Mouse (Mus musculus): ENCODE results near the gene Gramd1c.

The Gramd1c gene

DNA sequence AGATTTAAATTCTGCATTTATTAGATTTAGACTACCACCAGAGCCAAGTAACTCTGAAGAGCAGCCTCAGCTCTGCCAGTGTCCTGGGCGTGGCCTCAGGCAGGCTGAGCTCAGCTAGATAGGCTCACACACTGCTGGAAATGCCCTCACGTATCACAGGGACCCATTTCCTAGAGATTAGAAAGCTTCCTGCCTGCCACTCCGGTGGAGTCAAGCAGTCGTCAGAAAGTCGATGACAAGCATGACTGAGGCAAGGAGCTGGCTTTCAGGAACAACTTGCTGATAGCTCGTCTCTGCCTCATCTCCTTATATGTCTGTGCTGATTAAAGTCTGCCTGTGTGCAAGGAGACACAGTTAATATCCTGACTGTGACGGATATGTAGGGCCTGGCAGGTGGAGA, 44.8 kb downstream of the Gramd1c start:
- no peak for DNase-seq

DNA sequence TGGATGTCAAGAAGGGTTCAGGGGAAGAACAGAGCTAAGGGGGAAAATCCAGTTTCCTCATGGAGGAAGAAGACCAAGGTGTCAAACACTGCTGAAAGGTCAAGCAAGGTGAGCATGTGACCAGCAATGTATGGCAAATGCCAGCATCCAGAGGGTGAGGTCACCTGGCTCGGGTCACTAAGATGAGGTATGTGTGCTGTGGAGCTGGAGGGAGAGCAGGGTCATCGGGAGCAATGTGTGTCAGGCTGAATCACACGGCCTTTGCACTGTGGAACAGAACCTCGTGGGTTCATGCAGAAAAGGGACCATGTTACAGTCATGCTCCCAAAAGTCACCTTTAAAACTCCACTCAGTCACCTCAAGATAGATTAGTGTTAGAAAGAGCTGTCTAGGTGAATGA, 45.4 kb downstream of the Gramd1c start:
- DNase-seq: no peak

DNA sequence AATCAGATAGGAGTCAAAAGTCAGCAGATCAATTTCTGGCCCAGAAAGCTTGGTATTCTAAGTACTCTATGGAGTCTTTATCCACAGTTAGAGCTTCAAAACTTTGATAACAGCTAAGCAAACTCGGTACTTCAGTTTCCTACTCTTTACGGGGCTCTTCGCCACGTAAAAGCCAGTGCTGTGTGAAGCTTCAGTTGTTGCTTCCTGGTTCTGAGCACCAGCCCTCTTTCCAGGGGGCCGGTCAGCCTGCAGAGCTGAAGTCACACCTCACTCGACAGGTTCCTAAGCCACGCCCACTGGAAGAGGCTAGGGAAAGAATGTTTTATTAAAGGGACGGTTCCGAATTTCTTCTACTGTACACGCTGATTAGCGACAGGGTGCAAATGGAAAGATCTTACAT, 47.0 kb downstream of the Gramd1c start:
- peak; percentile 81 for DNase-seq

DNA sequence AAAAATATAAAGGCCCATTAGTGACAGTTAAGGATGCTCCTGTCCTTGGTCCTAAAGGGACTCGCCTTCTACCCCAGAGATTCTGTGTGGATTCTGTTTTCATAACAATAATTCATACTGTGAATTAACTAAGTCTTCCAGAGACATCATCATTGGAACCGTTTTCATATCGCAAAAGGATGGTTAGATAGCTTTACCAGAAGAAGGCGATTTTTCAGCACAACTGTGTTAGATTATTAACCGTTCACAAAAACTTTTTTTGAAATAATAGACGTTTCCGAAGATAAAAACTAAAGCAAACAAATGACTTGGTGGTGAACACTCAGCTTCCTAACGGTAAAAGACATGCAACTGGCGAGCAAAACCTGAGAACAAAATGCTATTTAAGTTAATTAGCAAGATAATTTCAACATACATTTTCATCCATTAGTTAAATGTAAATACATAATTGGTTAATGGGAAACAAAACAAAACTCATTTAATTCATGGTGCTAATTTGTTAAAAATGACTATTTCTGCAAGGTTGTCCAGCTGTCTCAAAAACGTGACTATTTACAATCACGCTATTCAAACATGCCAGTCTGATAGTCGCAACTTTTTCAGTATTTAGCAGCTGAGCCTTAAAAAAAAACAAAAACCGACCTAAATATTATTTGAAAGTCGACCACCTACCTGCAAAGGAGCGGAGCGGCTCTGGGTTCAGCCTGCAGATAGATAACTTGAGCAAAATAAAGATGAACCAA, 47.6 kb downstream of the Gramd1c start:
- no peak for DNase-seq

DNA sequence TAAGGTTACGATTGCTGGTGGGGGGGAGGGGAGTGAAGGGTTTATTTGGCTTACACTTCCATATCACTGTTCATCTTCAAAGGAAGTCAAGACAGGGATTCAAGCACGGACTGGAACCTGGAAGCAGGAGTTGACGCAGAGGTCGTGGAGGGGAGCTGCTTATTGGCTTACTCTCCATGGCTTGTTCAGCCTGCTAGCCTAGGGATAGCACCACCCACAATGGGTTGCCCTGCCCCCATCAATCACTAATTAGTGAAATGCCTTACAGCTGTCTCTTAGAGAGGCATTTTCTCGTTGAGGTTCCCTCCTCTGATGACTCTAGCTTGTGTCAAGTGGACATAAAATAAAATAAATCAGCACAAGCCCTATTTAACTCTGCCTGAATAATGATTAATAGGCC, 52.1 kb downstream of the Gramd1c start:
- DNase-seq: no peak

DNA sequence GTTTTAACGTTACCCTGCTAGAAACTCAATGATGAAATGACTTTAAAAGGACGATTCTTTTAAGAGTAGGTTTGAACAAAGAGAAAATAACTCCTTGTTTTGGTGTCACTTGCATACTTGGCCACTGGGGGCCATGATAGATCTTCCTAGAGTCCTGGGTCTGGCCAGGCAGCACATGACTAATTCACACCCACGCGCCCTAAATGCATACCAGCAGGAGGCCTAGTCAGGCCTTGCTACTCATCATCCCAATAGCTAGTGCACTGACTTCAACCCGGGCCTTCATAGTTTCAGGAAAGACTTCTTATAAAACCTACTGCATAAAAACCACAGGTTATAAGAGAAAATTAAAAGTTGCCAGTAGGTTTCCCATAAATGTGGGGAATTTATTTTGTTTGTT, 61.1 kb downstream of the Gramd1c start:
- peak; percentile 19 for DNase-seq

DNA sequence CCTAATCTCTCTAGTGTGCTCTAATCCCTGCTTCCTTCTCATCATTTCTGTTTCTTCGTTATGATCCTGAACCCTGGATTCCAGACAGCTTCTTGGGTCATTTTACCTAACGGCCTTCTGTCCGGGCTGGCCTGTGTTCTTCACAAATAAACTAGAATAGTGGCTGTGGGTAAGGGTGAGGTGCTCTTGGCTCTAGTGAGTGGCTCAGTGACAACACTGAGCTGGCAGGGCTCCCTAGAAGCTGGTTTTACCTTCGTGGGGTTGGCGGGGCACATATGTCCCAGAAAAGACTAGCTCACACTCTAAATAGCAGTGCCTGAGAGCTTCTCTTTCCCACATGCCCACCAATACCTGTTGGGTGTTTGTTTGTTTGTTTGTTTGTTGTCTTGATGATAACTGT, 63.6 kb downstream of the Gramd1c start:
- no peak for DNase-seq

DNA sequence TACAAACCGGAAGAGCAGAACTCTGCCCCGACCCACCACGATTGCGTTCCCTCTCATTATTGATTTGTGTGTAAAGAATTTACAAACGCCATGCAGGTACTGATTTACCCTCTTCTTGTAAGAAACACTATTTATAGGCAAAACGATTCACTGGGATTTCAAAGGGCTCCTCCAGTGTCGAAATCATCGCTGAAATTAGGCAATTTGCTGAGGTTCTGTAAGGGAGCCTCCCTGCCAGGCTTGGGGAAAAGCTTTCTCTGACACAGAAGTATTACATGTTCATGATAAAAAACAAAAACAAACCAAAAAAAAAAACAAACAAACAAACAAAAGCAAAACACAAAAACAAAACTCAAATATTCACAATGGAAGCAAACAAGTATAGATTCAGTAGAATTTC, 64.0 kb downstream of the Gramd1c start:
- DNase-seq: no peak

DNA sequence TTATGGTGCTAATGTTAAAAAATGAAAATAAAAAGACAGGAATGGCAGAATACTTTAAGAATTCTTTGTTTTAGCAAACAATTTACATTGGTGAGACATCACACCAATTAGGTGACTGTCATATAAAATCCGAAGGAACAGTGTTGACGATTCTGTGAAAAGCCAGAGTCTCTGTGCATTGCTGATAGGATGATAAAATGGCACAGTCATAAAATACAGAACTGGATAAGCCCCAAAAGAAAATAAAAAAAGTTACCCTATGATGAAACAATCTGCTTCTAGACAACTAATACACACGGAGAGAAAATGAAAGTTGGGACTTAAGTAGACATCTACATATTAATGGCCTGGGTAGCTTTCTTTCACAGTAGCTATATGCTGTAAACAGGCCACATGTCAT, 68.5 kb downstream of the Gramd1c start:
- DNase-seq: no peak

DNA sequence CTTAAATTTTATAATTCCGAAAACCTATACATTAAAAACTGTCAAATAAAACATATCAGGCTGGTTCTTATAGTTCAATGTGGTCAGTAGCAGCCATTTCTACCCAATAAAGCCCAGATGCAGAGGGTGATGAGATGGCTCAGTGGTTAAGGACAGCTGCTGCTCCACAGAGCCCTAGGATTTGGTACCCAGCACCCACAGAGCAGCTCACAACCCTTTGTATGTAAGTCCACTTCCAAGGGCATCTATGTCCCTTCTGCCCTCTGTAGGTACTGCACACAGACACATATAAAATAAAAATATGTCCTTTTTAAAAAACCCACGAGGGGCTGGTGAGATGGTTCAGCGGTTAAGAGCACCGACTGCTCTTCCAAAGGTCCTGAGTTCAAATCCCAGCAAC, 76.8 kb downstream of the Gramd1c start:
- DNase-seq: no peak

DNA sequence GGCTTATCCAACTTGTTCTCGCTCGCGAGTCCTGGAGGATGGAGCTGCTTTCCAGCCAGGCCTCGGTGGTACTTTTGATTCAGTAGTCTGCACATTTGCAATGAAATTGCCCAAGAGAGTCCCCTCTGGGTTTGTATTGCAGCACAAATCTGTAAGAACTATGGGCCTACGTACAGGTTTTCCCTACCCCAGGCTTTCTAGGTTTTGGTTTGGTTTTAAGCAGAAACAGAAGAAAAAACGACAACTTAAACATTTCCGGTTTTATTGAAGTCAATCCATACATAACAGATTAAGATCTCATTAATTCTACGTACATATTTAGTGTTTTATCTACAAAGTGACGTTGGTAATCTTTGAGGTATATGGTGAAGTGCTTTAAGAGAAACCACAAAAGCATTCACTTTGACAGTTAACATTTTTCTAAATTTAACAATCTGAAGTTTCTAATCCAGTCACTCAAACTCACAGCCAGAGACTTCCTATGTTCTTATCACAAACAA, 83.0 kb downstream of the Gramd1c start:
- no peak for DNase-seq

DNA sequence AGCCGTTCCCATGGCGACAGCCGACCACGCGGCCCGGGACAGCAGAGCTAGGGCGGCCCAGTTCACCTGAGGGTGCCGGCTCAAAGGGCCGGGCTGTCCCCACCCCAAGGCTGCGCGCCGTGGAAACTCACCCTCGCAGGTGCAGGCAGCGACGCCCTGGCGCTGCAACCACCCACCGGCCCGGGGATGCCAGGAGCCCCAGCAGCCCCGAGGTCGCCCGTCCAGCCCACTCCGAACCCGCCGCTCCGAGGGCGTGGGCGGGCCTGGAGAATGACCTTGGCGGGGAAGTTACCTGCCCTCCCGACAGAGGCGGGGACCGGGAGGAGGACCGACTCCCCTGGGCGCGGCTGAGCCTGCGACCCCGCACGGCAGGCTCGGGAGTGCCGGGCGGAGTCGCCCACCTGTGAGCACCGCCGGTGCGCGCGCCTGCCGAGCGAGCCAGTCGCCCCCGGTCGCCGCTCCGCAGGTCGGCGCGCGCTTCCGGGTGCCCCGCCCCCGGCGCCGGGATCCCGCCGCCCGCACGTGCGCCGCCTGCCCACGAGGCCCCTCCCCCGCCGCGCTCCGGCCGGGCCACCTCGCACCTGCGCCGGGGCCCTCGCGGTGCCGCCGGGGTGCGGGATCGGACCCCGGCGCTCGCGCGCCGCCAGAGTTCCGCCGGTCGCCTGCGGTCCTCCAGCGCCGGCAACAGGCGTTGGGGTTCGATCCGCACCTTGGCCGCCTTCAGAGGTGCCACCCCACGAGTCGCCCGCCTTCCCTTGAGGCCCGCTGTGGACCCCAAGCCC, 83.6 kb downstream of the Gramd1c start, which contains the start of gene Zdhhc23:
TSS of gene Zdhhc23 (minus strand) at position 464 of the 782 bp plus-strand sequence.
- peak; percentile 71 for DNase-seq

DNA sequence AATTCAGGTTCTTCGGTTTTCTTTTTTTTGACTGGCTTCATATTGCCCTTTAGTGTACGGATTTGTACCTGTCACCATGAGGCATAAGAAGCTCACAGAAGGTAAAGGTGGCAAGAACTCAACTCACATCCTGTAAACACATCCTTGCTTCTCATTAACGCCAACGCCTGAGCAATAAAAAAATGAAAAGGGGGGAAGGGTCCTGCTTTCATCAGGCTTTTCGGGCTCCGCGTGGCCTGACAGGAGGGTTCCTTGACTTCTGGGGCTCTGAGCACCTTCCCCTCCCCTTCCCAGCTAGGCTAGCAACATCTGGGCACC, 84.2 kb downstream of the Gramd1c start:
- DNase-seq: no peak

DNA sequence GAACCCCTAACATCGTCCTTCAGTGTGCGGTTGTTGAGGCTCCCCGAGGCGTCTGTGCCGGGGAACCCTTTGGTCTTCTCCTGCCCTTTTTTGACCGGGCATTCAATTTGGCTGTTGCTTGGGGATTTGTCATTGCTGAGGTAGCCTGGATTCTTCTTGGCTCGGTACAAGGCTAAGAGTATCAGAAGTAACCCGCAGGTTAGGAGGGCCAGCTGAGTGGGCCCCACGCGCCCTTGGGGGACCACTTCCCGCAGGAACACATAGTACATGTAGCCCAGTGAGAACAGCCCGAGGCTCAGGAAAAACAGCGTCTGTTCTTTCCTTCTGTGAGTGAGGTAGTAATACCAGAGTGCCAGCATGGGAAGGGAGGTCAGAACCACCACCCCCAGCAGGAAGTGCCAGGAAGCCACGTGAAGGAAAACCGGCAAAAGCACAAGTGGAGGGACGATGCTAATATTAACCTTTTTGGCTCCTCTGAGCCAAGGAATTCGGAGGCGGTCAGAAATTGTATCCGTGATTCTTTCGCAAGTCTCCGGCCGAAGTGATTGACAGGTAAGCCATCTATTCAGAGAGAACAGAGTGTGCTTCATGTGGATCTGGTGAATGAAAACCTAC, 89.4 kb downstream of the Gramd1c start:
- DNase-seq: no peak

DNA sequence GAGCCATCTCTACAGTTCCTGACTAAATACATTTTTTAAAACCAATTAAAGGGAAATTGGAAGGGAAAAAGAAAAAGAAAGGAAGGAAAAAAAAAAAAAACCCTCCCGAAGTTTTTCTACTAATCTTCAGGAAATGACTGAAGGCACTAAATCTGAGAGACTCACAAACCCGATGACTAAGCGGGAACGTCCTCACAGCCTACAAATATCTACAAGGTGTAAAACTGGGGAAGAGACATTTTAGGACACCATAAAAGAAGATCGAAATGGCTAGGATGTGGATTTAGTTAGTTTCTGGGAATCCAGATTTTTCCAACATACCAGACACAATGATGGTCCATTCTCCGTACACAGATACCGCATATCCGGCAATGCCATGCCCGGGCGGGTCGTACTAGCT, 90.0 kb downstream of the Gramd1c start:
- DNase-seq: no peak

DNA sequence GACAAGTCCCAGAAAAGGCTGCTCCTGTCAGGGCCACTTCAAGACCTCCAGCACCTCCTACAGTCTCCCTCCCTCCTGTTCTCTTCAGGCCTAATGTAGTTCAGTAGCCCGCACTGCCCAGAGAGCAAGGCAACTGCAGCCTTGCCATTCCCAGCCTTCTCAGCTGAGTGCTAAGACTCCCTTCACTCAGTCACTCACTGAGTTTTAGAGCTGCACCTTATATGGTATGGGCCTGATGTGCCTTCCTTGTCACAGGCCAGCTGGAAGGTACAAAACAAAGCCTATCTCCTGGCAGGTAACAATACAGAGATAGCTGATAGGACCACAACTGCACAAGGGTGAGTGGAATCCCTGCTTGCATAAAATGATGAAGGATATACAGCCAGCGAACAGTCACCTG, 90.8 kb downstream of the Gramd1c start:
- no peak for DNase-seq

DNA sequence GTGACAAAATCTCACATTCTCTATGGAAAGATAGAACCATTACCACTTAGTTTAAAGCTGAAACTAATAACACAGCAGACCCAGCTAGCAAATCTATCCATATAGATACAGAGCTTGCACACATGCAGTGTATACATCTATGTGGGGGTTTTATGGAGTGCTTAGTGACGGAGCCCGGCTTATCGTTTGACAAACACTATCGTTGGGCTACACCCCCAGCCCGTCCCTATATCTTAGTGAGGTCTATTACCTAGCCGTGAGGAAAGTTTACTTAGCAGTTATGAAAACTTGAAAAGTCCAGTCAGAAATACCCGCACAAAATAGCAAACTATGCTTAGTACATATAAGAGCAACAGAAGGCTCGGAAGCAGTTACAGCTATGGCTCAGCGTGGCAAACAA, 91.4 kb downstream of the Gramd1c start:
- no peak for DNase-seq

DNA sequence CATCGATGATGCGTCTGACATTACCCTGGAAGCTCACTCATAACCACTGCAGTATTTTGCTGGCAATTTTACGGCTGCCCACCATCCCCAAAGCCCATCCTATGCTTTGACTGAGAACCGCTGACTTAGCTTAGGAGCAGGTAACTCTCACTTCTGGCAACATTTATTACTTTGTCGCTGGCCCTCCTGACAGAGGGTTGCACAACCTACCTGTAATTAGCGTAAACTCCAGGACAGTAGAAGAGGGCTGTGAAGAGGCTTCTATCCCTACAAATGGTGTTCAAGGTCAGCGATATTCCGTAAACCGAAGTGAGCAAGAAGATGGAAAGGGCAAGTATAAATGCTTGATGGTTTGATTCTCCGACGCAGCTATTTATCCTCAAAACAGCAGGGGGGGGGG, 92.0 kb downstream of the Gramd1c start:
- DNase-seq: no peak

DNA sequence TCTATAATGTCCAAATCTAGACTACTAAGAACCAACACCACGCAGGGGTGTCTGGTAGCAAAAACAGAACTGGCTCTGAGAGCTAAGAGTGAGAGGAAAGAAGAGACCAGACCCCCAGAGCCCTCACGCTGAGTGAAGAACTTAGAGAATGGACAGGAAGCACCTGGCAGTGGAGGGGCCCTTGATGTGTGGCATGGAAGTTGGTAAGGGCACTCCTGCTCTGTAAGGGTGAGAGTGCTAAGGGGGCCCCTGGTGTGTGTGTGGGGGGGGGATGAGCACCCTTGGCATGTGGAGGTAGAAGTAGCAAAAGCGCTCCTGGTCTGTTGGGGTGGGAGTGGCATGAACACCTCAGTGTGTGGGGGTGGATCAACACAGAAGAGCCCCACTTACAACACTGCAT, 92.7 kb downstream of the Gramd1c start:
- no peak for DNase-seq

DNA sequence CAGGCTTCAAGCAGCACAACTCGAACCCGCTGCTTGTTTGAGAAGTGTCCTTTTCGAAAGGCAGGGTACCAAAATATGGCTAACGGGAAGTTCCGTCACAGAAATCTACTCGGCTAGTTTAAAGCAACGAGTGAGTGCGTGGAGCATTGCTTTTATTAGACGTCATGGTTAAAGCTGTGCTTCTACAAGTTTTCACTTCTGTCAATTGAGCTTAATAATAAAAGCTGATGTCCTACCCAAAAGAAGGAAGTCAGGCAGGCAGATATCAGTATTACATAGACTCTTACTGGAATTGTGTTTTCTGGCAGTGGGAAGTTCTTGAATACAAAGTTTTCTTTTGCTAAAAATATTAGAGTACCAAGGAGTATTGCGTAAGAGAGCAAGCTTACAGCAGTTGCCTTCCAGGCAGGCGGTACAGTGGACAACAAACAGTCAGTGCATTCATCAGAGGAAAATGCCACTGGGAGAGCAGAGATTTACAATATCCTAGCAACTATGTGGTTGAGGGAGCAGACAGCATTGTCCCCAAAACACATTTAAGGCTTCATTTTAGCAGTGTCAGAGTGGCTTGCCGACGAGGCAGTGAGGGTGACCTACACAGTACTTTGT, 97.3 kb downstream of the Gramd1c start:
- no peak for DNase-seq

DNA sequence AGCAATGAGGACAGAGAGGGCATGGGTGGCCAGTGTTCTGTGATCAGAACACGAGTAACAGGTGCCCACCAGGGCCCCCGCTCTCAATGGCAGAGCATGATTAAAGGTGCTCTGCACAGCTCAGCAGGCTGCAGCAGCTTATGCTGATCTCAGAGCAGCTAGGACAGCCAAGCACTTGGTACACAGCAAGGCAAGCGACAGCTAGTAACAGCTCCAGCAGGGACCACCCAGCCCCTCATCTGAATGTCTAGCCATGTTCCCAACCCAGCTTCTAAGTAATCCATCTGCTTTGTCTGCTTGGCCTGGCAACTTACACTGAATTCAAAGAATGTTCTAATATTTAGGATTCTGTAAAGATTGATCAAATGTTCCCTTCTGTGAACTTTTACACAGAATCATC, 99.4 kb downstream of the Gramd1c start:
- no peak for DNase-seq

DNA sequence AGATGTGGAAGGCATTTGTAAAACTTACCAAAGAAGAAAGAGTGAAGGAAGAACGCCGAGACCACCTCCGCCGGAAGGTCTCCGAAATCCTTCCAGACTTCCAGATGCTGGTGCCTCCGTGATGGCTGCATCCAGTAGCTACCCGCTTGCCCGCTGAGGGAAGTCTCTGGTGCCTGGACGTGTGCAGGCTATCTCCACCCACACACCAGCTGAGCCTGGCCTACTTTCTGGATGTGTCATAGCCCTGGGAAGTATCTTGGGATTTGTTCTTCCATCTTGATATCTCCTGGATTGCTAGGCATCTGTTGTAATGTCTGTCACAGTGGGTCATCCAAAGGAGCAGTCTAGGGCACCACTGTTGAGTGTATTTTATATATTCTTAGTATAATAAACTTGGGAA, 99.9 kb downstream of the Gramd1c start:
- DNase-seq: no peak

DNA sequence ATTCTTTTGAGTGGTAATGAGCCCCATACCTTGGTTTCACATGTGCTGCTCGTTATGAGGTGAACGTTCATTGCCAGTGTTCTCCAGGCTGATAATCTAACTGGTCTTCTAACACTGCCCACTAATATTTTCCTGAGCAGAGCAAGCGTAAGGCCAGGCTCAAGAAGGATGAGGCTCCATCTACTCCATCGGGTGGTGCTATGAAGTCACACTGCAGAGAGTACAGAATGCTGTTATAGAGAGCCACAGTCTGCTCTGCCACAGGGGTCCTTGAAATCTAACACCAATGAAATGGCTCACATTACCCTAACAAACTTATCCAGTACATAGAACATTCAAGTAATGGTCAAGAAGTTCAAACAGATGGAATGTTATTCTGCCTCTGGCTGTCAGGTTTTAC, 105.1 kb downstream of the Gramd1c start:
- no peak for DNase-seq

DNA sequence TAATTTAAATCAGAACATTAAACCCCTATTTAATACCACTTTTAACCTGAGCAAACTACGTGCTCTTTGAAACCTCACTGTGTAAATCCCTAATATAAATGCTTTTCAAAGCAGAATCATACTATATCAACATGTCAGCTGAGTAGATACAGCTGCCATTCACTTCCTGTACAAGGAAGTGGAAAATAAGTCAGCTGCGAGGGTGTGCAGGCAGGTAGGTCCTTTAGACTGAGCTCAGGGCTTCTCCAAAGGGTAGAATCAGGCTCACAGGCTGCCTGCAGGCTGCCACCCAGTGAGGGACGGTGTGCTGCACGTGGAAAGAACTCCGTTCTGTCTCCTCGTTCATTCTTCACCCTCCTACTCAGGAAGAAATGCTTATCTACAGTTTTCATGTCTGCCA, 108.2 kb downstream of the Gramd1c start:
- DNase-seq: no peak
